Mouse (Mus musculus) ovary, postnatal 36 days (tissue): Measurements from ENCODE around the gene Abo.

Source experiments
- DNase-seq: peaks from one replicate; pipeline ENCODE4 v3.0.0; 2022; ENCODE audit warnings: low spot score, mixed read lengths

Abo gene

GRCm38 (mm10) chr2:26870666-26871065, 5.9 kb upstream of the Abo start:
- no peak for DNase-seq

GRCm38 (mm10) chr2:26862856-26863255, 1.9 kb downstream of the Abo start:
- DNase-seq: no peak

- DNase-seq: no peak
Measured at GRCm38 (mm10) chr2:26847706-26848105, 17.1 kb downstream of the Abo start.

- DNase-seq: no peak
Measured at GRCm38 (mm10) chr2:26832478-26832877, 32.3 kb downstream of the Abo start.

- no peak for DNase-seq
Measured at GRCm38 (mm10) chr2:26828047-26828446, 36.7 kb downstream of the Abo start.

GRCm38 (mm10) chr2:26827261-26827975, 37.4 kb downstream of the Abo start:
- no peak for DNase-seq
